Comparison of ENCODE assay signal across 9 mouse cellular contexts in genomic region chr17:35633992-35634391, GRCm38 (mm10). TPM values are rescaled to one million over a fixed set of nuclear protein-coding genes. Genes with fewer than 3 reads are reported as not detected.
DNase-seq lines count a peak whose midpoint lies in the region; ATAC-seq and TF ChIP-seq lines count a peak whose summit lies in the region.
"Had no signal": no experiment of that assay in that cellular context is flagged by ENCODE, and none has a peak within 500 bp of the region (broad histone marks: within the 10 kb centered on the region; RNA-seq: fewer than 3 reads in every experiment).

No protein-coding gene starts in this region.

- no peak for ATAC-seq in forebrain, embryonic 13.5 days
- ATAC-seq in kidney, postnatal 0 days (replicated peaks; ENCODE audit: low FRiP score, low read depth), result peak; percentile 73; the same call in 1 of the 2 replicates
- ATAC-seq in lung, embryonic 14.5 days (ENCODE audit: insufficient read depth), result peak; percentile 39

- peaks cover 11% of the 10 kb centered on the region; the same call in 1 of the 2 replicates for H3K27me3 ChIP-seq in forebrain, embryonic 10.5 days (ENCODE audit: poor library complexity, severe bottlenecking)
- no peaks in the 10 kb centered on the region for H3K27me3 ChIP-seq in forebrain, embryonic 13.5 days
- H3K27me3 ChIP-seq in kidney, postnatal 0 days (ENCODE audit: insufficient read depth, low read length), result no peaks in the 10 kb centered on the region
- no peaks in the 10 kb centered on the region for H3K27me3 ChIP-seq in lung, embryonic 14.5 days (ENCODE audit: insufficient read depth, low read length)
- H3K27me3 ChIP-seq in small intestine, adult 2 months (ENCODE audit: control insufficient read depth, insufficient read depth, low read length), result no peaks in the 10 kb centered on the region

- no peak overlapping the region for H3K4me3 ChIP-seq in forebrain, embryonic 10.5 days
- no peak overlapping the region for H3K4me3 ChIP-seq in forebrain, embryonic 13.5 days
- no peak overlapping the region for H3K4me3 ChIP-seq in kidney, postnatal 0 days (replicated peaks; ENCODE audit: low read depth, low read length)
- no peak overlapping the region for H3K4me3 ChIP-seq in lung, embryonic 14.5 days (ENCODE audit: low read depth, low read length)
- H3K4me3 ChIP-seq in small intestine, adult 2 months (ENCODE audit: low read depth, low read length), result no peak overlapping the region
- H3K4me3 ChIP-seq: heart, embryonic 15.5 days had no signal

- no peak overlapping the region for H3K9ac ChIP-seq in forebrain, embryonic 13.5 days
- H3K9ac ChIP-seq in kidney, postnatal 0 days (ENCODE audit: low read depth, low read length), result no peak overlapping the region
- no peak overlapping the region for H3K9ac ChIP-seq in lung, embryonic 14.5 days
- H3K9ac ChIP-seq: heart, embryonic 15.5 days had no signal

- DNase-seq in forebrain, embryonic 10.5 days (ENCODE audit: extremely low spot score, low spot score), result peak; percentile 33
- DNase-seq in 3T3-L1 (ENCODE audit: low read depth, low spot score), result peak; percentile 69
- peak; percentile 61 for DNase-seq in embryo, embryonic 11 days
- DNase-seq in kidney, postnatal 0 days (ENCODE audit: low spot score), result peak; percentile 74
- peak; percentile 78 for DNase-seq in lung, embryonic 14.5 days
- DNase-seq in natural killer cell, adult 2 months (ENCODE audit: low spot score in 2 of 2), result no peak

- TF ChIP-seq CTCF in kidney, postnatal 0 days (IDR thresholded peaks at IDR 0.05; ENCODE audit: low read depth), result peak; percentile 78
- TF ChIP-seq CTCF in lung, embryonic 14.5 days (IDR thresholded peaks at IDR 0.05; ENCODE audit: low read depth), result peak; percentile 71
- peak; percentile 48; the same call in 1 of the 2 replicates for TF ChIP-seq CTCF in small intestine, adult 2 months (IDR thresholded peaks at IDR 0.05; ENCODE audit: extremely low read depth, insufficient read length, insufficient replicate concordance, low read depth, low read length)

- peaks cover 11% of the 10 kb centered on the region for H3K4me1 ChIP-seq in forebrain, embryonic 10.5 days
- 0 out of 2 replicates have a peak, but pooled peaks cover 2% of the 10 kb centered on the region for H3K4me1 ChIP-seq in forebrain, embryonic 13.5 days
- H3K4me1 ChIP-seq in kidney, postnatal 0 days (replicated peaks; ENCODE audit: insufficient read depth, low read length), result no peaks in the 10 kb centered on the region
- peaks cover 17% of the 10 kb centered on the region for H3K4me1 ChIP-seq in lung, embryonic 14.5 days (ENCODE audit: insufficient read depth)
- peaks cover 3% of the 10 kb centered on the region; the same call in 1 of the 2 replicates for H3K4me1 ChIP-seq in small intestine, adult 2 months (ENCODE audit: control insufficient read depth, insufficient read depth, insufficient read length, low read length)

- no peaks in the 10 kb centered on the region for H3K36me3 ChIP-seq in forebrain, embryonic 10.5 days (replicated peaks)
- no peaks in the 10 kb centered on the region for H3K36me3 ChIP-seq in forebrain, embryonic 13.5 days (ENCODE audit: poor library complexity, severe bottlenecking)
- no peaks in the 10 kb centered on the region for H3K36me3 ChIP-seq in kidney, postnatal 0 days (ENCODE audit: insufficient read depth, low read length)
- no peaks in the 10 kb centered on the region for H3K36me3 ChIP-seq in lung, embryonic 14.5 days (ENCODE audit: insufficient read depth)
- no peaks in the 10 kb centered on the region for H3K36me3 ChIP-seq in small intestine, adult 2 months (ENCODE audit: control insufficient read depth, insufficient read depth, low read length)
- H3K36me3 ChIP-seq: heart, embryonic 15.5 days had no signal

- WGBS in forebrain, embryonic 10.5 days, result 14% methylated on average over 1 of the region's 1 CpGs
- WGBS in forebrain, embryonic 13.5 days, result 14% methylated on average over 1 of the region's 1 CpGs
- 17% methylated on average over 1 of the region's 1 CpGs for WGBS in kidney, postnatal 0 days
- WGBS in lung, embryonic 14.5 days, result 15% methylated on average over 1 of the region's 1 CpGs
- 14% methylated on average over 1 of the region's 1 CpGs for WGBS in small intestine, adult 2 months

- H3K9me3 ChIP-seq in forebrain, embryonic 10.5 days, result no peaks in the 10 kb centered on the region
- H3K9me3 ChIP-seq in forebrain, embryonic 13.5 days (replicated peaks), result no peaks in the 10 kb centered on the region
- no peaks in the 10 kb centered on the region for H3K9me3 ChIP-seq in kidney, postnatal 0 days (replicated peaks; ENCODE audit: low read length)
- H3K9me3 ChIP-seq in lung, embryonic 14.5 days (ENCODE audit: low read depth, low read length), result no peaks in the 10 kb centered on the region
- H3K9me3 ChIP-seq: heart, embryonic 15.5 days had no signal

- no peak for TF ChIP-seq POLR2A in small intestine, adult 2 months (IDR thresholded peaks at IDR 0.05; ENCODE audit: low read depth, low read length)

- no peak overlapping the region for H3K4me2 ChIP-seq in forebrain, embryonic 13.5 days
- no peak overlapping the region for H3K4me2 ChIP-seq in kidney, postnatal 0 days (ENCODE audit: low read length)
- no peak overlapping the region for H3K4me2 ChIP-seq in lung, embryonic 14.5 days
- H3K4me2 ChIP-seq: heart, embryonic 15.5 days had no signal

- H3K27ac ChIP-seq in forebrain, embryonic 10.5 days, result no peak overlapping the region
- no peak overlapping the region for H3K27ac ChIP-seq in forebrain, embryonic 13.5 days
- no peak overlapping the region for H3K27ac ChIP-seq in kidney, postnatal 0 days
- peak overlapping the region; percentile 9; the same call in 1 of the 2 replicates for H3K27ac ChIP-seq in lung, embryonic 14.5 days (ENCODE audit: low read depth)
- H3K27ac ChIP-seq in small intestine, adult 2 months (ENCODE audit: insufficient read depth, low read depth, low read length), result no peak overlapping the region
- H3K27ac ChIP-seq: heart, embryonic 15.5 days had no signal

RNA-seq across cellular contexts. Expression of gene Gm9573, which starts 7.6 kb away (rescaled TPM):
- polyA plus RNA-seq in forebrain, embryonic 10.5 days (2016; fragmentation: Nextera tagmentation; extraction: Ambion mirVana), result not detected in 2 replicates
- polyA plus RNA-seq in forebrain, embryonic 13.5 days (2015; fragmentation: Nextera tagmentation; extraction: Ambion mirVana), result not detected in 2 replicates
- polyA plus RNA-seq in kidney, postnatal 0 days (2015; fragmentation: Nextera tagmentation; extraction: Ambion mirVana), result not detected in 2 replicates
- polyA plus RNA-seq in lung, embryonic 14.5 days (2014; fragmentation: Nextera tagmentation; extraction: Ambion mirVana), result not detected in 2 replicates
- polyA plus RNA-seq in small intestine, adult 2 months (2012; rRNA removed), result not detected in 2 replicates
- polyA plus RNA-seq: heart, embryonic 15.5 days had no signal

RNA-seq across cellular contexts. Expression of gene Mucl3, which starts 9.5 kb away (rescaled TPM):
- polyA plus RNA-seq in forebrain, embryonic 10.5 days (2016; fragmentation: Nextera tagmentation; extraction: Ambion mirVana), result 0.12 and 0.14 TPM in 2 replicates
- polyA plus RNA-seq in forebrain, embryonic 13.5 days (2015; fragmentation: Nextera tagmentation; extraction: Ambion mirVana), result 0.06 TPM in 1 of 2 replicates, not detected in the other
- 0.11 and 0.13 TPM in 2 replicates for polyA plus RNA-seq in kidney, postnatal 0 days (2015; fragmentation: Nextera tagmentation; extraction: Ambion mirVana)
- polyA plus RNA-seq in lung, embryonic 14.5 days (2014; fragmentation: Nextera tagmentation; extraction: Ambion mirVana), result 1.0 and 1.4 TPM in 2 replicates
- polyA plus RNA-seq in small intestine, adult 2 months (2012; rRNA removed), result 0.23 and 85.7 TPM in 2 replicates

RNA-seq across cellular contexts. Expression of gene Sfta2, which starts 32.6 kb away (rescaled TPM):
- not detected in 2 replicates for polyA plus RNA-seq in forebrain, embryonic 10.5 days (2016; fragmentation: Nextera tagmentation; extraction: Ambion mirVana)
- polyA plus RNA-seq in forebrain, embryonic 13.5 days (2015; fragmentation: Nextera tagmentation; extraction: Ambion mirVana), result not detected in 2 replicates
- 4.2 and 5.0 TPM in 2 replicates for polyA plus RNA-seq in kidney, postnatal 0 days (2015; fragmentation: Nextera tagmentation; extraction: Ambion mirVana)
- polyA plus RNA-seq in lung, embryonic 14.5 days (2014; fragmentation: Nextera tagmentation; extraction: Ambion mirVana), result 61.3 and 64.3 TPM in 2 replicates
- polyA plus RNA-seq in small intestine, adult 2 months (2012; rRNA removed), result not detected in 2 replicates

RNA-seq across cellular contexts. Expression of gene Vars2, which starts 33.4 kb away (rescaled TPM):
- polyA plus RNA-seq in forebrain, embryonic 10.5 days (2016; fragmentation: Nextera tagmentation; extraction: Ambion mirVana), result 19.3 and 20.2 TPM in 2 replicates
- polyA plus RNA-seq in forebrain, embryonic 13.5 days (2015; fragmentation: Nextera tagmentation; extraction: Ambion mirVana), result 12.7 and 17.0 TPM in 2 replicates
- 12.7 and 13.5 TPM in 2 replicates for polyA plus RNA-seq in kidney, postnatal 0 days (2015; fragmentation: Nextera tagmentation; extraction: Ambion mirVana)
- polyA plus RNA-seq in lung, embryonic 14.5 days (2014; fragmentation: Nextera tagmentation; extraction: Ambion mirVana), result 22.4 and 24.1 TPM in 2 replicates
- 18.2 and 26.5 TPM in 2 replicates for polyA plus RNA-seq in small intestine, adult 2 months (2012; rRNA removed)

RNA-seq across cellular contexts. Expression of gene Gtf2h4, which starts 39.5 kb away (rescaled TPM):
- 59.3 and 62.3 TPM in 2 replicates for polyA plus RNA-seq in forebrain, embryonic 10.5 days (2016; fragmentation: Nextera tagmentation; extraction: Ambion mirVana)
- polyA plus RNA-seq in forebrain, embryonic 13.5 days (2015; fragmentation: Nextera tagmentation; extraction: Ambion mirVana), result 36.3 and 42.6 TPM in 2 replicates
- 35.6 and 36.5 TPM in 2 replicates for polyA plus RNA-seq in kidney, postnatal 0 days (2015; fragmentation: Nextera tagmentation; extraction: Ambion mirVana)
- 47.4 and 49.3 TPM in 2 replicates for polyA plus RNA-seq in lung, embryonic 14.5 days (2014; fragmentation: Nextera tagmentation; extraction: Ambion mirVana)
- polyA plus RNA-seq in small intestine, adult 2 months (2012; rRNA removed), result 11.0 and 17.2 TPM in 2 replicates

Comparison
In these comparisons a context has a peak if more than half of its experiments do, and no peak if none do; other contexts are left out.
1. DNase-seq: peak in forebrain, embryonic 10.5 days (single experiment), 3T3-L1 (single experiment), embryo, embryonic 11 days (single experiment), kidney, postnatal 0 days (single experiment) and lung, embryonic 14.5 days (single experiment); none in natural killer cell, adult 2 months (0 of 2).
2. RNA of gene Sfta2, which starts 32.6 kb away (polyA plus RNA-seq): 61.3 to 64.3 TPM in lung, embryonic 14.5 days; 4.2 to 5.0 TPM in kidney, postnatal 0 days, not detected in small intestine, adult 2 months, not detected in forebrain, embryonic 10.5 days and not detected in forebrain, embryonic 13.5 days; every median in the first group is over 10 times any median in the second.
3. Peak in every context shown above with its lines, with median percentiles within 50 percentile points of each other: CTCF ChIP-seq.